Mouse (Mus musculus) fat pad, adult 2 months (tissue): ENCODE results near the gene Gm3095.
"Not testable (repeated sequence)": the region's sequence is repeated elsewhere in the genome, so short reads cannot be mapped to it uniquely, and the experiment has no call there.

ENCODE experiments used
- DNase-seq: peaks from one replicate; pipeline ENCODE4 v3.0.0-alpha.2; 2011; ENCODE audit warnings: low read depth, low spot score; ENCODE audit errors: extremely low read depth

The Gm3095 gene

DNA sequence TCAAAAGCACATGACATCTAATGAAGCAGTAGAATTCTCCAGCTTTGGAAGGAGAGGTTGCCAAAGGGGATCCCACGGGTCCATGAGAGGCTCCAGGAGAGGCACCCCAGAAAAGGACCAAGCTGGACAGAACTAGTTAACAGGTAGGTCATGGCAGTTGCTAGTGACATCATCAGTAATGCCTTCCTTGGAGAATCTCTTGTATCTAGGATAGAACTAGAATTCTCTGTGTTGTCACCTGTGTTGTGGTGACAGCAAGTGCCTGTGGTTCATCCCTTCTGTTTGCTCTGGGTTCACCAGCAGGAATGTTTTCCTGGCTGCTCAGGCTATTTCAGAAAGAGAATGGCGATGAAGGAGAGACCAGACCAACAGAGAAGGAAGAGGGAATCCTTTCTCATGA lies at the start of gene Gm3095:
Gm3095 (plus strand) TSS at position 301 of the 400 bp plus-strand sequence.
- not testable (repeated sequence) for DNase-seq

- not testable (repeated sequence) for DNase-seq
Observed at GRCm38 (mm10) chr14:3931456-3931855, 31.9 kb upstream of the Gm3095 start, which contains the start of gene Gm3029. Gm3029 (plus strand) TSS chr14:3931756.

GRCm38 (mm10) chr14:3998094-3998493 lies 34.7 kb downstream of the Gm3095 start, which contains the start of gene Gm3099:
Gm3099 (plus strand) TSS chr14:3998394.
- not testable (repeated sequence) for DNase-seq
